Mouse (Mus musculus): ENCODE results near the gene Nup210l. TPM values are rescaled to one million over a fixed set of nuclear protein-coding genes. Genes with fewer than 3 reads are reported as not detected.
A peak's percentile ranks its signal among the peaks of the same experiment; 100 is the strongest.

Nup210l gene
- 0.27 and 0.34 TPM in 2 replicates for polyA plus RNA-seq (2015; fragmentation: Nextera tagmentation; extraction: Ambion mirVana)

- no peak within 1 kb of the TSS for H3K4me2 ChIP-seq (replicated peaks)
- no peak within 1 kb of the TSS for H3K4me3 ChIP-seq
- H3K4me1 ChIP-seq = no peaks in the 10 kb centered on the region
- peaks cover 29% of the 10 kb centered on the region for H3K36me3 ChIP-seq
- H3K27me3 ChIP-seq = no peaks in the 10 kb centered on the region
- ATAC-seq (ENCODE audit: low FRiP score, low read depth) = no peak
- H3K9me3 ChIP-seq = 0 out of 2 replicates have a peak, but pooled peaks cover 6% of the 10 kb centered on the region
- 85% methylated on average over 13 of the region's 13 CpGs for WGBS
- H3K9ac ChIP-seq = no peak within 1 kb of the TSS
- no peak within 1 kb of the TSS for H3K27ac ChIP-seq
Measured at GRCm38 (mm10) chr3:90103938-90104337, at the start of gene Nup210l. Gene Nup210l (plus strand): TSS chr3:90104132.

- peaks cover 71% of the 10 kb centered on the region for H3K36me3 ChIP-seq
- 91% methylated on average over 6 of the region's 6 CpGs for WGBS
Measured at GRCm38 (mm10) chr3:90061549-90061948, 42.4 kb upstream of the Nup210l start.

GRCm38 (mm10) chr3:90062539-90062938, 41.4 kb upstream of the Nup210l start:
- no peak overlapping the region for H3K4me2 ChIP-seq (replicated peaks)
- no peaks in the 10 kb centered on the region for H3K4me1 ChIP-seq
- no peaks in the 10 kb centered on the region for H3K9me3 ChIP-seq
- WGBS = 68% methylated on average over 2 of the region's 2 CpGs
- H3K27ac ChIP-seq = no peak overlapping the region
- H3K4me3 ChIP-seq = no peak overlapping the region
- peaks cover 61% of the 10 kb centered on the region for H3K36me3 ChIP-seq
- no peak overlapping the region for H3K9ac ChIP-seq
- no peaks in the 10 kb centered on the region for H3K27me3 ChIP-seq
- ATAC-seq (ENCODE audit: low FRiP score, low read depth) = no peak

More at GRCm38 (mm10) chr3:90061549-90061948, 42.4 kb upstream of the Nup210l start:
- Histone ChIP-seq H3K4me1 (no peaks in the 10 kb centered on the region), H3K27me3 (no peaks in the 10 kb centered on the region), H3K9me3 (no peaks in the 10 kb centered on the region), H3K4me2 (replicated peaks) (no peak overlapping the region), H3K9ac (no peak overlapping the region), H3K4me3 (no peak overlapping the region), H3K27ac (no peak overlapping the region)
- no peak for ATAC-seq (ENCODE audit: low FRiP score, low read depth)

- no peak overlapping the region for H3K4me3 ChIP-seq
- 77% methylated on average over 3 of the region's 3 CpGs for WGBS
- no peak overlapping the region for H3K9ac ChIP-seq
- ATAC-seq (ENCODE audit: low FRiP score, low read depth) = no peak
- H3K36me3 ChIP-seq = peaks cover 52% of the 10 kb centered on the region
- no peak overlapping the region for H3K27ac ChIP-seq
- H3K4me2 ChIP-seq (replicated peaks) = no peak overlapping the region
- no peaks in the 10 kb centered on the region for H3K4me1 ChIP-seq
- no peaks in the 10 kb centered on the region for H3K9me3 ChIP-seq
- H3K27me3 ChIP-seq = no peaks in the 10 kb centered on the region
Measured at GRCm38 (mm10) chr3:90064383-90064782, 39.5 kb upstream of the Nup210l start.

GRCm38 (mm10) chr3:90065553-90065952, 38.4 kb upstream of the Nup210l start:
- no peak overlapping the region for H3K4me3 ChIP-seq
- WGBS = 40% methylated on average over 3 of the region's 3 CpGs
- peaks cover 45% of the 10 kb centered on the region for H3K36me3 ChIP-seq
- H3K9ac ChIP-seq = no peak overlapping the region
- ATAC-seq (ENCODE audit: low FRiP score, low read depth) = no peak
- H3K27ac ChIP-seq = no peak overlapping the region; the same call in 1 of the 2 replicates
- no peak overlapping the region for H3K4me2 ChIP-seq (replicated peaks)
- H3K4me1 ChIP-seq = no peaks in the 10 kb centered on the region
- H3K27me3 ChIP-seq = no peaks in the 10 kb centered on the region
- no peaks in the 10 kb centered on the region for H3K9me3 ChIP-seq

- Histone ChIP-seq H3K9me3 (no peaks in the 10 kb centered on the region), H3K4me2 (replicated peaks) (no peak overlapping the region), H3K4me1 (no peaks in the 10 kb centered on the region), H3K9ac (no peak overlapping the region), H3K27me3 (no peaks in the 10 kb centered on the region), H3K4me3 (no peak overlapping the region), H3K27ac (no peak overlapping the region), H3K36me3 (peaks cover 22% of the 10 kb centered on the region)
- no peak for ATAC-seq (ENCODE audit: low FRiP score, low read depth)
- WGBS = 86% methylated on average over 4 of the region's 4 CpGs
Measured at GRCm38 (mm10) chr3:90067851-90068250, 36.1 kb upstream of the Nup210l start.

- Histone ChIP-seq H3K27me3 (no peaks in the 10 kb centered on the region), H3K27ac (no peak overlapping the region), H3K36me3 (peaks cover 8% of the 10 kb centered on the region), H3K4me3 (no peak overlapping the region), H3K9ac (no peak overlapping the region), H3K9me3 (no peaks in the 10 kb centered on the region), H3K4me2 (replicated peaks) (no peak overlapping the region), H3K4me1 (no peaks in the 10 kb centered on the region)
- WGBS = 74% methylated on average over 7 of the region's 7 CpGs
- no peak for ATAC-seq (ENCODE audit: low FRiP score, low read depth)
Measured at GRCm38 (mm10) chr3:90069688-90070087, 34.2 kb upstream of the Nup210l start.

- Histone ChIP-seq H3K36me3 (no peaks in the 10 kb centered on the region), H3K4me2 (replicated peaks) (no peak within 1 kb of the TSS), H3K4me3 (no peak within 1 kb of the TSS), H3K27me3 (no peaks in the 10 kb centered on the region), H3K27ac (no peak within 1 kb of the TSS), H3K9ac (no peak within 1 kb of the TSS), H3K4me1 (peaks cover 5% of the 10 kb centered on the region), H3K9me3 (no peaks in the 10 kb centered on the region)
- ATAC-seq (ENCODE audit: low FRiP score, low read depth) = no peak
- WGBS = 67% methylated on average over 4 of the region's 4 CpGs
Measured at GRCm38 (mm10) chr3:90072294-90072693, 31.6 kb upstream of the Nup210l start, which contains the start of gene Tpm3. Gene Tpm3 (plus strand): TSS chr3:90072649.

- Histone ChIP-seq H3K36me3 (no peaks in the 10 kb centered on the region), H3K4me2 (replicated peaks) (peak overlapping the region; percentile 43), H3K9ac (peak overlapping the region; percentile 31; the same call in 1 of the 2 replicates), H3K4me1 (peaks cover 29% of the 10 kb centered on the region), H3K9me3 (no peaks in the 10 kb centered on the region), H3K27ac (no peak overlapping the region), H3K4me3 (no peak overlapping the region), H3K27me3 (no peaks in the 10 kb centered on the region)
- 11% methylated on average over 5 of the region's 5 CpGs for WGBS
- ATAC-seq (ENCODE audit: low FRiP score, low read depth) = 0 out of 2 replicates have a peak, but pooled peaks have one; percentile 3
Measured at GRCm38 (mm10) chr3:90076921-90077716, 26.8 kb upstream of the Nup210l start.

- H3K9ac ChIP-seq = no peak overlapping the region
- H3K36me3 ChIP-seq = no peaks in the 10 kb centered on the region
- H3K27me3 ChIP-seq = no peaks in the 10 kb centered on the region
- 45% methylated on average over 5 of the region's 5 CpGs for WGBS
- peaks cover 39% of the 10 kb centered on the region for H3K4me1 ChIP-seq
- no peak overlapping the region for H3K4me2 ChIP-seq (replicated peaks)
- H3K9me3 ChIP-seq = no peaks in the 10 kb centered on the region
- no peak for ATAC-seq (ENCODE audit: low FRiP score, low read depth)
- H3K27ac ChIP-seq = no peak overlapping the region
- no peak overlapping the region for H3K4me3 ChIP-seq
Measured at GRCm38 (mm10) chr3:90078224-90078623, 25.7 kb upstream of the Nup210l start.

GRCm38 (mm10) chr3:90079133-90079762, 24.7 kb upstream of the Nup210l start:
- peak; percentile 94 for ATAC-seq (ENCODE audit: low FRiP score, low read depth)
- Histone ChIP-seq H3K4me3 (peak overlapping the region; percentile 90), H3K27ac (peak overlapping the region; percentile 97), H3K9ac (peak overlapping the region; percentile 90), H3K27me3 (no peaks in the 10 kb centered on the region), H3K36me3 (peaks cover 1% of the 10 kb centered on the region; the same call in 1 of the 2 replicates), H3K9me3 (no peaks in the 10 kb centered on the region), H3K4me1 (peaks cover 49% of the 10 kb centered on the region), H3K4me2 (replicated peaks) (peak overlapping the region; percentile 79)
- under 1% methylated on average over 33 of the region's 33 CpGs for WGBS

GRCm38 (mm10) chr3:90079763-90080497, 24.0 kb upstream of the Nup210l start:
- Histone ChIP-seq H3K4me3 (peak overlapping the region; percentile 90), H3K9ac (peak overlapping the region; percentile 90), H3K27me3 (no peaks in the 10 kb centered on the region), H3K9me3 (no peaks in the 10 kb centered on the region), H3K4me1 (peaks cover 56% of the 10 kb centered on the region), H3K4me2 (replicated peaks) (peak overlapping the region; percentile 79), H3K36me3 (peaks cover 3% of the 10 kb centered on the region; the same call in 1 of the 2 replicates), H3K27ac (peak overlapping the region; percentile 97)
- ATAC-seq (ENCODE audit: low FRiP score, low read depth) = peak; percentile 62
- WGBS = under 1% methylated on average over 53 of the region's 53 CpGs
